Mouse (Mus musculus): ENCODE data around the gene Ctnna3. TPM values are rescaled to one million over a fixed set of nuclear protein-coding genes. Genes with fewer than 3 reads are reported as not detected.
"Not testable (repeated sequence)": the region's sequence is repeated elsewhere in the genome, so short reads cannot be mapped to it uniquely, and the experiment has no call there.

The Ctnna3 gene
- polyA plus RNA-seq, 1 experiment: 0.01 TPM

DNA sequence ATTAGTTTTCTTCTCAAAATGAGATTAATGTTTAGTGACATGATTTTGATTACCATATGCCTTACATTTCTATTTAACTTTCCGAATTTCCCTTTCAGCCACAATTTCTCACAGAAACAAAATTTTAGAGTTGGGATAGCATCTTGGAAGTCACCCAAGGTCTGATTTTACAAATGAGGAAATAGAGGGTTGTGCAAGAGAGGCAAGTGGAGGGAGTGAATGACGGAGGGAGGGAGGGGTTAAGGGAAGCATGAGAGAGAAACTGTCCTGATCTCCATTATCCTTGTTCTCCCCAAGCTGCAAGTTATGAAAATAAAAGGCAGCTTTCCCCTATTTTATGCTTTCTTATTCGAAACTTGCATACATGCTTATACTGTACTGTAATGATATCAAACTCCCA lies 943.4 kb downstream of the Ctnna3 start:
- Histone ChIP-seq H3K79me2 (ENCODE audit: control insufficient read depth, insufficient read depth) (no peaks in the 10 kb centered on the region), H3K79me3 (ENCODE audit: low read depth) (no peaks in the 10 kb centered on the region), H3K4me3 (ENCODE audit: insufficient read depth, poor library complexity, severe bottlenecking) (no peak overlapping the region), H3K36me3 (ENCODE audit: control insufficient read depth, insufficient read depth) (no peaks in the 10 kb centered on the region), H3K27me3 (ENCODE audit: control insufficient read depth, insufficient read depth, insufficient read length) (no peaks in the 10 kb centered on the region), H3ac (ENCODE audit: control insufficient read depth, insufficient read length, low read depth) (no peak overlapping the region)
- no peak for TF ChIP-seq MAX (IDR thresholded peaks at IDR 0.05)
- no peak for TF ChIP-seq USF1 (IDR thresholded peaks at IDR 0.05; ENCODE audit: low read depth)
- TF ChIP-seq MYOD1 (IDR thresholded peaks at IDR 0.05; ENCODE audit: control insufficient read depth, insufficient read length, low read depth): no peak
- TF ChIP-seq MYOG (IDR thresholded peaks at IDR 0.05; ENCODE audit: control insufficient read depth, extremely low read depth, insufficient read length): no peak
- no peak for TF ChIP-seq CEBPB (IDR thresholded peaks at IDR 0.05; ENCODE audit: low read depth)
- no peak for TF ChIP-seq CTCF (IDR thresholded peaks at IDR 0.05; ENCODE audit: control insufficient read depth, insufficient read depth, insufficient read length)
- TF ChIP-seq FOSL1 (IDR thresholded peaks at IDR 0.05; ENCODE audit: insufficient read depth, low read length, poor library complexity, severe bottlenecking): no peak

GRCm38 (mm10) chr10:64377751-64378150 lies 947.9 kb downstream of the Ctnna3 start:
- H3K36me3 ChIP-seq (ENCODE audit: control insufficient read depth, insufficient read depth): no peaks in the 10 kb centered on the region
- H3K79me2 ChIP-seq (ENCODE audit: control insufficient read depth, insufficient read depth): no peaks in the 10 kb centered on the region
- TF ChIP-seq CEBPB (IDR thresholded peaks at IDR 0.05; ENCODE audit: low read depth): no peak
- TF ChIP-seq MAX (IDR thresholded peaks at IDR 0.05): no peak
- TF ChIP-seq USF1 (IDR thresholded peaks at IDR 0.05; ENCODE audit: low read depth): no peak
- no peak for TF ChIP-seq FOSL1 (IDR thresholded peaks at IDR 0.05; ENCODE audit: insufficient read depth, low read length, poor library complexity, severe bottlenecking)
- TF ChIP-seq CTCF (IDR thresholded peaks at IDR 0.05; ENCODE audit: control insufficient read depth, insufficient read depth, insufficient read length): no peak
- H3K79me3 ChIP-seq (ENCODE audit: low read depth): no peaks in the 10 kb centered on the region
- no peaks in the 10 kb centered on the region for H3K27me3 ChIP-seq (ENCODE audit: control insufficient read depth, insufficient read depth, insufficient read length)
- no peak overlapping the region for H3ac ChIP-seq (ENCODE audit: control insufficient read depth, insufficient read length, low read depth)
- no peak overlapping the region for H3K4me3 ChIP-seq (ENCODE audit: insufficient read depth, poor library complexity, severe bottlenecking)

DNA sequence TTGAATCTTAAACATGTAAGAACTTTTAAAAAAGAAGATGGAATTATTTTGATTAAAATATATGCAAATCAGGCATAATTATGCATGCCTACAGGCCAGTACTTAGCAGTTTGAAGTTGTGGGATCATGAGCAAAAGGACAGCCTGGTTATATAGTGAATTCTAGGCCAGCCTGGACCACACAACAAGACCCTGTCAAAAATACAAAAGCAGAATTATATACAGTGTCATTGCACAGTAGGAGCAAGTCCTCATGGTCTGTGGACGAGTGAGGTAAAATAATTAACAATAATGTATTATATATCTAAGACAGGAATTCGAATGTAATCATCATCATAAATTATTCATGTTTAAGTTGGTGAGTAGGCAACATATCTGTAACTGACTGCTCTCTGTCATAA lies 966.7 kb downstream of the Ctnna3 start:
- no peaks in the 10 kb centered on the region for H3K36me3 ChIP-seq (ENCODE audit: control insufficient read depth, insufficient read depth)
- TF ChIP-seq FOSL1 (IDR thresholded peaks at IDR 0.05; ENCODE audit: insufficient read depth, low read length, poor library complexity, severe bottlenecking): no peak

GRCm38 (mm10) chr10:64418396-64418795 lies 988.5 kb downstream of the Ctnna3 start:
- not testable (repeated sequence) for H3K27me3 ChIP-seq (ENCODE audit: control insufficient read depth, insufficient read depth, insufficient read length); H3K36me3 ChIP-seq (ENCODE audit: control insufficient read depth, insufficient read depth); H3ac ChIP-seq (ENCODE audit: control insufficient read depth, insufficient read length, low read depth); H3K79me3 ChIP-seq (ENCODE audit: low read depth); H3K79me2 ChIP-seq (ENCODE audit: control insufficient read depth, insufficient read depth); H3K4me3 ChIP-seq (ENCODE audit: insufficient read depth, poor library complexity, severe bottlenecking)

More for the DNA sequence above, 966.7 kb downstream of the Ctnna3 start:
- Histone ChIP-seq H3K79me3 (ENCODE audit: low read depth) (no peaks in the 10 kb centered on the region), H3ac (ENCODE audit: control insufficient read depth, insufficient read length, low read depth) (no peak overlapping the region), H3K4me3 (ENCODE audit: insufficient read depth, poor library complexity, severe bottlenecking) (no peak overlapping the region), H3K27me3 (ENCODE audit: control insufficient read depth, insufficient read depth, insufficient read length) (no peaks in the 10 kb centered on the region), H3K79me2 (ENCODE audit: control insufficient read depth, insufficient read depth) (no peaks in the 10 kb centered on the region)

GRCm38 (mm10) chr10:64438736-64439135 lies 1008.8 kb downstream of the Ctnna3 start:
- H3K79me2 ChIP-seq (ENCODE audit: control insufficient read depth, insufficient read depth): no peaks in the 10 kb centered on the region
- H3K79me3 ChIP-seq (ENCODE audit: low read depth): no peaks in the 10 kb centered on the region
- TF ChIP-seq MAX (IDR thresholded peaks at IDR 0.05) (no peak), FOSL1 (IDR thresholded peaks at IDR 0.05; ENCODE audit: insufficient read depth, low read length, poor library complexity, severe bottlenecking) (no peak), USF1 (IDR thresholded peaks at IDR 0.05; ENCODE audit: low read depth) (no peak), MYOG (IDR thresholded peaks at IDR 0.05; ENCODE audit: control insufficient read depth, extremely low read depth, insufficient read length) (no peak), CEBPB (IDR thresholded peaks at IDR 0.05; ENCODE audit: low read depth) (no peak), CTCF (IDR thresholded peaks at IDR 0.05; ENCODE audit: control insufficient read depth, insufficient read depth, insufficient read length) (no peak)
- H3K36me3 ChIP-seq (ENCODE audit: control insufficient read depth, insufficient read depth): no peaks in the 10 kb centered on the region
- H3ac ChIP-seq (ENCODE audit: control insufficient read depth, insufficient read length, low read depth): no peak overlapping the region
- no peak overlapping the region for H3K4me3 ChIP-seq (ENCODE audit: insufficient read depth, poor library complexity, severe bottlenecking)
- no peaks in the 10 kb centered on the region for H3K27me3 ChIP-seq (ENCODE audit: control insufficient read depth, insufficient read depth, insufficient read length)

DNA sequence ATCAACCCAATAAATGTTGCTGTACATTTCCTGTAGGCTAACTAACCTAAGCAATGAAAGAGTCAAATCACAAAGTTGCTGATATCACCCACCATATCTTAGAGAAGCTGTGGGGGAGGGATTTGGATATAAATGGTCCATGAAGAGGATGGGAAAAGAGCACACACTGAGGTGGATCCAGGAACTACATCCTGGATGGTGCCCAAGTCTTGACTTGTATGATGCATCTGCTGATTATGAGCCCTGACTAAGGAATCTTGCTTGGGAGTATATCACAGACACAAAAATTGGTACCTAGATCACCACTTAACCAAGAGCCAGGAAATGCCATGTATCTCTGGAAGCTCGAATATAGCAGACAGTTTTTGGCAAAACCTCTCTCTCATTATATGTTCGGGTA lies 1018.7 kb downstream of the Ctnna3 start:
- TF ChIP-seq MYOG (IDR thresholded peaks at IDR 0.05; ENCODE audit: control insufficient read depth, extremely low read depth, insufficient read length) (no peak), MYOD1 (IDR thresholded peaks at IDR 0.05; ENCODE audit: control insufficient read depth, insufficient read length, low read depth) (no peak), CEBPB (IDR thresholded peaks at IDR 0.05; ENCODE audit: low read depth) (no peak), MAX (IDR thresholded peaks at IDR 0.05) (no peak), FOSL1 (IDR thresholded peaks at IDR 0.05; ENCODE audit: insufficient read depth, low read length, poor library complexity, severe bottlenecking) (no peak), CTCF (IDR thresholded peaks at IDR 0.05; ENCODE audit: control insufficient read depth, insufficient read depth, insufficient read length) (no peak), USF1 (IDR thresholded peaks at IDR 0.05; ENCODE audit: low read depth) (no peak)
- H3K79me2 ChIP-seq (ENCODE audit: control insufficient read depth, insufficient read depth): no peaks in the 10 kb centered on the region
- H3K79me3 ChIP-seq (ENCODE audit: low read depth): no peaks in the 10 kb centered on the region
- no peak overlapping the region for H3ac ChIP-seq (ENCODE audit: control insufficient read depth, insufficient read length, low read depth)
- H3K27me3 ChIP-seq (ENCODE audit: control insufficient read depth, insufficient read depth, insufficient read length): no peaks in the 10 kb centered on the region
- H3K36me3 ChIP-seq (ENCODE audit: control insufficient read depth, insufficient read depth): no peaks in the 10 kb centered on the region
- H3K4me3 ChIP-seq (ENCODE audit: insufficient read depth, poor library complexity, severe bottlenecking): no peak overlapping the region
